Mouse (Mus musculus) cerebellum, adult 11-12 months (tissue): ENCODE data around the gene Bicra.

ENCODE experiments used
- DNase-seq: peaks from one replicate; pipeline ENCODE4 v3.0.0; 2022

The Bicra gene

GRCm38 (mm10) chr7:16047338-16048146, at the start of gene Bicra:
Gene Bicra (minus strand): TSS chr7:16047921.
- peak; percentile 87 for DNase-seq

GRCm38 (mm10) chr7:16094592-16094991, 46.9 kb upstream of the Bicra start:
- no peak for DNase-seq

- peak; percentile 55 for DNase-seq
These were observed 39.9 kb upstream of the Bicra start for GRCm38 (mm10) chr7:16087587-16087986.

- DNase-seq, result no peak
These were observed 35.6 kb upstream of the Bicra start for GRCm38 (mm10) chr7:16083361-16083760.

- no peak for DNase-seq
These were observed 32.9 kb upstream of the Bicra start for GRCm38 (mm10) chr7:16080581-16080980.

- DNase-seq, result no peak
These were observed 32.2 kb upstream of the Bicra start for GRCm38 (mm10) chr7:16079947-16080346.

- DNase-seq, result no peak
These were observed 24.2 kb upstream of the Bicra start for GRCm38 (mm10) chr7:16071906-16072305.

GRCm38 (mm10) chr7:16070846-16071245, 23.1 kb upstream of the Bicra start:
- no peak for DNase-seq

- DNase-seq, result no peak
These were observed 15.8 kb upstream of the Bicra start for GRCm38 (mm10) chr7:16063490-16063889.

GRCm38 (mm10) chr7:16062099-16062420, 14.3 kb upstream of the Bicra start:
- no peak for DNase-seq

- no peak for DNase-seq
These were observed 13.7 kb upstream of the Bicra start, which contains the start of gene Zfp541 for GRCm38 (mm10) chr7:16061219-16062098. Gene Zfp541 (plus strand): TSS chr7:16061814.

GRCm38 (mm10) chr7:16057136-16057534, 9.4 kb upstream of the Bicra start:
- DNase-seq, result no peak

GRCm38 (mm10) chr7:16056459-16057135, 8.9 kb upstream of the Bicra start:
- no peak for DNase-seq

GRCm38 (mm10) chr7:16055665-16056064, 7.9 kb upstream of the Bicra start:
- DNase-seq, result no peak

GRCm38 (mm10) chr7:16054966-16055365, 7.2 kb upstream of the Bicra start:
- no peak for DNase-seq

- DNase-seq, result no peak
These were observed 5.4 kb upstream of the Bicra start for GRCm38 (mm10) chr7:16053105-16053504.

- DNase-seq, result peak; percentile 94
These were observed 5.0 kb upstream of the Bicra start for GRCm38 (mm10) chr7:16052684-16053083.

- peak; percentile 74 for DNase-seq
These were observed 4.3 kb upstream of the Bicra start for GRCm38 (mm10) chr7:16051883-16052595.

- DNase-seq, result no peak
These were observed 2.9 kb upstream of the Bicra start for GRCm38 (mm10) chr7:16050600-16050999.

- DNase-seq, result no peak
These were observed 1.8 kb upstream of the Bicra start for GRCm38 (mm10) chr7:16049576-16049915.

- DNase-seq, result peak; percentile 34
These were observed 1.2 kb upstream of the Bicra start for GRCm38 (mm10) chr7:16048675-16049575.

- peak; percentile 97 for DNase-seq
These were observed 443 bp upstream of the Bicra start for GRCm38 (mm10) chr7:16048164-16048564.
